Mouse (Mus musculus): ENCODE data around the gene Slc18a2.

DNA sequence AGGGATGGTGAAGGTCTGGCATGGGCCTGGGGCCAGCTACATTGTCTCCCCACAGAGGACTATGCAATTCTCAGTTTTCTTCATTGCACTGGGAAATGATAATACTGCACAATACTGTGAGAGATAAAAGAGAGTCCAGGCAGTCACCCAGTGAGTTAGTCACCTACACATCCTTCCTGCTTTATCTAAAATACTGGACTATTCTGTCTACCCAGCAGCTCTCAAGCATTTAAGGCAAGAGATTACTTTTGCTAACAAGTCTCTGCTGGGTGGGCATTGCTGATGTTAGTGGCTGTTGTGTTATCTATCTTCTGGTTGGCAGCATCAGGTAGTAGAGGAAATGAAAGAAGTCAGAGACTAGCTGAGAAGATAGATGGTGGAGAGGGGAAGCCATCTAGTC, 28.3 kb downstream of the Slc18a2 start:
- TF ChIP-seq CTCF (IDR thresholded peaks at IDR 0.05; ENCODE audit: low read depth) (no peak), EP300 (IDR thresholded peaks at IDR 0.05; ENCODE audit: low read depth) (no peak)

All from liver, postnatal 0 days (tissue).